Mouse (Mus musculus): Measurements from ENCODE around the gene Sik2. TPM values are rescaled to one million over a fixed set of nuclear protein-coding genes. Genes with fewer than 3 reads are reported as not detected.

The Sik2 gene
- total RNA-seq, 1 experiment = 10.0 TPM

- H3K27ac ChIP-seq (ENCODE audit: insufficient read depth, low read depth, low read length, poor library complexity, severe bottlenecking) = no peak overlapping the region
- H3K4me3 ChIP-seq (ENCODE audit: insufficient read depth in 1 of 2, low read depth in 1 of 2, low read length in 2 of 2, poor library complexity in 1 of 2, severe bottlenecking in 1 of 2) = no peak overlapping the region
- no peak overlapping the region for H3K9ac ChIP-seq (ENCODE audit: insufficient read depth, low read depth, low read length, poor library complexity, severe bottlenecking)
- H3K9me3 ChIP-seq (ENCODE audit: control insufficient read depth, insufficient read depth, low read depth, low read length) = no peaks in the 10 kb centered on the region
- no peaks in the 10 kb centered on the region; a peak in 1 of 4 replicates for H3K4me1 ChIP-seq (ENCODE audit: control insufficient read depth in 2 of 2, insufficient read depth in 2 of 2, low read length in 2 of 2, poor library complexity in 1 of 2)
- peaks cover 4% of the 10 kb centered on the region; the same call in 1 of the 2 replicates for H3K36me3 ChIP-seq (ENCODE audit: control insufficient read depth, insufficient read depth, low read length, poor library complexity, severe bottlenecking)
- in situ Hi-C loops (cut with MboI; ENCODE audit: low sequenced_read_pairs in 2 of 2, unreplicated experiment in 2 of 2) = no loop called here
- no peak for DNase-seq (ENCODE audit: low read depth, low spot score)
- TF ChIP-seq ZNF384 (IDR thresholded peaks at IDR 0.05; ENCODE audit: low read depth, low read length) = no peak
- no peak for TF ChIP-seq HCFC1 (IDR thresholded peaks at IDR 0.05; ENCODE audit: borderline replicate concordance, insufficient read depth, low read length)
- TF ChIP-seq MAFK (IDR thresholded peaks at IDR 0.05; ENCODE audit: insufficient read depth, low read depth, low read length) = no peak
- no peak for TF ChIP-seq ZC3H11A (IDR thresholded peaks at IDR 0.05; ENCODE audit: borderline replicate concordance, low read depth, low read length)
- TF ChIP-seq CHD2 (IDR thresholded peaks at IDR 0.05; ENCODE audit: low read depth, low read length) = no peak
Measured at GRCm38 (mm10) chr9:50845547-50845946, 163.3 kb downstream of the Sik2 start.

- no peaks in the 10 kb centered on the region for H3K9me3 ChIP-seq (ENCODE audit: control insufficient read depth, insufficient read depth, low read depth, low read length)
- peaks cover 4% of the 10 kb centered on the region; the same call in 1 of the 2 replicates for H3K36me3 ChIP-seq (ENCODE audit: control insufficient read depth, insufficient read depth, low read length, poor library complexity, severe bottlenecking)
- no peak for DNase-seq (ENCODE audit: low read depth, low spot score)
- TF ChIP-seq ZNF384 (IDR thresholded peaks at IDR 0.05; ENCODE audit: low read depth, low read length) (no peak), MAFK (IDR thresholded peaks at IDR 0.05; ENCODE audit: insufficient read depth, low read depth, low read length) (no peak), CHD2 (IDR thresholded peaks at IDR 0.05; ENCODE audit: low read depth, low read length) (no peak), HCFC1 (IDR thresholded peaks at IDR 0.05; ENCODE audit: borderline replicate concordance, insufficient read depth, low read length) (no peak), ZC3H11A (IDR thresholded peaks at IDR 0.05; ENCODE audit: borderline replicate concordance, low read depth, low read length) (no peak)
- no peaks in the 10 kb centered on the region; a peak in 1 of 4 replicates for H3K4me1 ChIP-seq (ENCODE audit: control insufficient read depth in 2 of 2, insufficient read depth in 2 of 2, low read length in 2 of 2, poor library complexity in 1 of 2)
- no peak within 1 kb of the TSS for H3K9ac ChIP-seq (ENCODE audit: insufficient read depth, low read depth, low read length, poor library complexity, severe bottlenecking)
- no peak within 1 kb of the TSS for H3K4me3 ChIP-seq (ENCODE audit: insufficient read depth in 1 of 2, low read depth in 1 of 2, low read length in 2 of 2, poor library complexity in 1 of 2, severe bottlenecking in 1 of 2)
- H3K27ac ChIP-seq (ENCODE audit: insufficient read depth, low read depth, low read length, poor library complexity, severe bottlenecking) = no peak within 1 kb of the TSS
- in situ Hi-C loops (cut with MboI; ENCODE audit: low sequenced_read_pairs in 2 of 2, unreplicated experiment in 2 of 2) = no loop called here
Measured at GRCm38 (mm10) chr9:50845081-50845480, 163.8 kb downstream of the Sik2 start, which contains the start of gene Ppp2r1b. Ppp2r1b (plus strand) TSS chr9:50845301.

Other genes with a start within 250 kb of the Sik2 start
- 5.8 and 7.6 TPM in 2 replicates for gene Fdxacb1, start 240.8 kb downstream of the Sik2 start, total RNA-seq (2012; rRNA removed)
- 30.8 and 49.1 TPM in 2 replicates for gene Alg9, start 234.1 kb downstream of the Sik2 start, total RNA-seq (2012; rRNA removed)
- 6.8 and 7.0 TPM in 2 replicates for gene 1110032A03Rik, start 233.6 kb downstream of the Sik2 start, total RNA-seq (2012; rRNA removed)
- gene Ppp2r1b, start 163.8 kb downstream of the Sik2 start, total RNA-seq (2012; rRNA removed) = 29.5 and 41.6 TPM in 2 replicates
- not detected in 2 replicates for gene Btg4, start 51.8 kb upstream of the Sik2 start, total RNA-seq (2012; rRNA removed)
- gene Layn, start 68.0 kb upstream of the Sik2 start, total RNA-seq (2012; rRNA removed) = 1.4 and 2.8 TPM in 2 replicates
- gene 4833427G06Rik, start 93.0 kb upstream of the Sik2 start, total RNA-seq (2012; rRNA removed) = 0.22 and 0.32 TPM in 2 replicates
- gene Gm32742, start 156.4 kb upstream of the Sik2 start, total RNA-seq (2012; rRNA removed) = under 0.01 TPM in 2 replicates
- gene Pou2af1, start 204.6 kb upstream of the Sik2 start, total RNA-seq (2012; rRNA removed) = 0.49 TPM in 1 of 2 replicates, not detected in the other

Measured in ES-E14 (cell line).